Mouse (Mus musculus) limb, embryonic 10.5 days (tissue): ENCODE measurements around the gene Fgfr2. TPM values are rescaled to one million over a fixed set of nuclear protein-coding genes. Genes with fewer than 3 reads are reported as not detected.
"Not testable (repeated sequence)": the region's sequence is repeated elsewhere in the genome, so short reads cannot be mapped to it uniquely, and the experiment has no call there.

ENCODE experiments used
- DNase-seq: peaks from one replicate; pipeline ENCODE4 v3.0.0-alpha.2; 2017; ENCODE audit warnings: low spot score
- H3K27ac ChIP-seq: fragments of 300-500 bp; sonication (generic); 2 replicates; pipeline ENCODE4 v1.5.1; 2016; ENCODE audit warnings: mild to moderate bottlenecking
- H3K27me3 ChIP-seq: fragments of 300-500 bp; sonication (generic); 2 replicates; pipeline ENCODE4 v1.6.1; 2016; ENCODE audit warnings: low read depth, mild to moderate bottlenecking; ENCODE audit not compliant: poor library complexity, severe bottlenecking
- H3K36me3 ChIP-seq: fragments of 300-500 bp; sonication (generic); 2 replicates; pipeline ENCODE4 v1.6.1; 2016; ENCODE audit warnings: mild to moderate bottlenecking, moderate library complexity
- H3K4me1 ChIP-seq: fragments of 300-500 bp; sonication (generic); 2 replicates; pipeline ENCODE4 v1.6.1; 2016
- H3K4me3 ChIP-seq: fragments of 300-500 bp; sonication (generic); 2 replicates; pipeline ENCODE4 v1.5.1; 2016; ENCODE audit warnings: mild to moderate bottlenecking, moderate library complexity
- H3K9me3 ChIP-seq: fragments of 300-500 bp; sonication (generic); replicated peaks from 2 replicates; pipeline ENCODE4 v1.6.1; 2016; ENCODE audit warnings: mild to moderate bottlenecking
- WGBS: fragments of 180-500 bp; shearing (Covaris S2); methylation state at CpG from one replicate; pipeline ENCODE4 v1.1.7; 2016; 5-methylcytosine and 5-hydroxymethylcytosine counted together
- polyA plus RNA-seq: library from polyadenylated mRNA; unstranded; fragments of >200 nt; fragmentation: Nextera tagmentation; extraction: Ambion mirVana; gene quantifications from 2 replicates; pipeline ENCODE4 v1.2.1, GENCODE M21; 2016

Fgfr2 gene
- polyA plus RNA-seq, 1 experiment from 2014 or later, result 64.4 TPM

DNA sequence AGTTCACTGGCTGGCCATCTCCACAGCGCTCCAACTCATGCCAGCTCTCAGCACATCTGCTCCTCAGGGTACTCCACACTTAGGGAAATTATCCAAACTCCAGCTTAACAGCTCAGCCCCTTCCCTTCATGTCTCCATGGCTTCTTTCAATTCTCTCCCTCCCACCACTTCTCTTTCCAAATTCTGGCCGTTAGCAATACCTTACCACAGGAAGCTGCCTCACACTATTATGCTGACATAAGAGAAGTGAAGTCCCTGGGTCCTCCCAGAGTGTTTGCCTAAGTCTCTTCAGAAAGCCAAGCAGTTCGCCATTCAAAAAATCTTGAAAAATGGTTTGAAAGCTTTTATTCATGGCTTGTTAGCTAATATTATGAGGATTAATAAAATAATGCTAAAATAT is 2649.3 kb downstream of the Fgfr2 start:
- no peak for DNase-seq
- H3K36me3 ChIP-seq, result peaks cover under 1% of the 10 kb centered on the region; the same call in 1 of the 2 replicates
- H3K27me3 ChIP-seq, result no peaks in the 10 kb centered on the region
- no peak overlapping the region for H3K4me3 ChIP-seq
- H3K27ac ChIP-seq, result no peak overlapping the region
- H3K4me1 ChIP-seq, result peaks cover 10% of the 10 kb centered on the region; the same call in 1 of the 2 replicates
- 79% methylated on average over 3 of the region's 3 CpGs for WGBS
- H3K9me3 ChIP-seq, result no peaks in the 10 kb centered on the region

DNA sequence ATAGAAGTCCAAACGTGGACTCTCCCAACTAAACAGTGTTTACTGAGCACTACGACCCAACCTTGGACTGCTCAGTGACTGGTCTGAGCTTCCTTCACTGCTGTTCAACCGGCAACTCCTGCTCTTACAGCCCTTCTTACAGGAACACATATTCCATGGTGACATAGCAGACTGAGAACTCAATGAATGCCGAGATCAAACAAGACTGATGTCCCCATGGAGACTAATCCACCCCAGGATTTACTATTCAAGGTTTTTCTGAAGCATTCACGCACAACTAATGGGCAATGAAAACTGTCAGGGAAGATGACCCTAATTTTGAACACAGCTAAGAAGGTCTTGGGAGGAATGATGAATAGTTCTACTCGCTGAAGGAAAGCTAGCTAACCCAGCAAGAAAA is 2650.5 kb downstream of the Fgfr2 start:
- H3K4me3 ChIP-seq, result no peak overlapping the region
- 75% methylated on average over 6 of the region's 6 CpGs for WGBS
- no peak for DNase-seq
- peaks cover 10% of the 10 kb centered on the region; the same call in 1 of the 2 replicates for H3K4me1 ChIP-seq
- H3K27me3 ChIP-seq, result no peaks in the 10 kb centered on the region
- no peak overlapping the region for H3K27ac ChIP-seq
- H3K9me3 ChIP-seq, result no peaks in the 10 kb centered on the region
- no peaks in the 10 kb centered on the region for H3K36me3 ChIP-seq

DNA sequence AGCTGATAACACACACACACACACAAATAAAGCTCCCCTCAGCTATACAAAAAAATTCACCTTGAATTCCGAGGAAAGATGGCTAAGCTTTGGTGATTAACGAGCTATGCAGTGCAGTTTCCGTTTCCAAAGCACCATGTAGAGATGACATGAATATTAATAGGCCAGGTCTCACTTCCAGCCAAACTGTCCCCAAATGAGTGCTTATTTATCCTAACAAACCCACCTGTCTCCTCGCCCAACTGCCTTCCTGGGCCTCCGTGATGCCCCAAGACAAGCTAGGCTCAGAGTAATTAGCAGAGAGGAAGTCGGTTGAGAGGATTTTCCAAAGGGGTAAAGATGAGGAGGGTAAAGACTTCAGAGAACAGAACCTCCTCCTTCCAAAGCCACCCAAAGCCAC is 2652.1 kb downstream of the Fgfr2 start:
- no peak for DNase-seq
- H3K36me3 ChIP-seq, result no peaks in the 10 kb centered on the region
- H3K27ac ChIP-seq, result no peak overlapping the region
- no peaks in the 10 kb centered on the region for H3K9me3 ChIP-seq
- H3K4me3 ChIP-seq, result no peak overlapping the region
- WGBS, result 60% methylated on average over 6 of the region's 6 CpGs
- H3K27me3 ChIP-seq, result no peaks in the 10 kb centered on the region
- H3K4me1 ChIP-seq, result peaks cover 4% of the 10 kb centered on the region; the same call in 1 of the 2 replicates

DNA sequence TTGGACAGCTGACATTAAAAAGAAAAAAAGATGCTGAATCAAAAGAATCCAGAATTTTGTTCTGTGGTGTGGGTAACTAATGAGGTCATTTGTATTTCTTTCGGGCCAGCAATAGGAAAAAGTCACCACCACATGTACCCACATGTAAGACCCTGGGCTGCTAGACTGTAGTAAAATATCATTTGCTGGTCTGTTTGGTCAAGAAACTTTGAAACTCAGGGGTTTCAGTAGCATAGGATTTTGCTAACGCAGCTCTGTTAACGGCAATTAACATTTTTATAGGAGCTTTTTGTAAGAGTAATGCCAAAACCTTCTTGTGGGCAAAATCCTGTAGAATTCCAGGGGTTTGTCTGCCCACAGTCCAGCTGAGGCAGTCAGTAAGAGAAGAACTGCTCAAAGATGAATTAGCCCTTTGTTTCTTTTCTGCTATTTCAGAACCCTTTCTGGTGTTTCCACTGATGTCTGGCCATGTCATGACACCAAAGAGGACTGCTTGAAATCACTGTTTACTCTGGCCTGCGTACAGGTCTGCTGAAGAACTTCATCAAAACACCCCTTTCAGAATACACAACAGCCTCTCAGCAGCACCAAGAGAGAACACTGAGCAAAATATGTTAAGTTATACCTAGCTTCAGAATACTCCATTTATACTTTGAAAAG is 2667.4 kb downstream of the Fgfr2 start:
- H3K36me3 ChIP-seq, result peaks cover 37% of the 10 kb centered on the region
- no peak for DNase-seq
- no peak overlapping the region for H3K27ac ChIP-seq
- 84% methylated on average over 4 of the region's 4 CpGs for WGBS
- no peaks in the 10 kb centered on the region for H3K4me1 ChIP-seq
- H3K27me3 ChIP-seq, result no peaks in the 10 kb centered on the region
- no peaks in the 10 kb centered on the region for H3K9me3 ChIP-seq
- no peak overlapping the region for H3K4me3 ChIP-seq

DNA sequence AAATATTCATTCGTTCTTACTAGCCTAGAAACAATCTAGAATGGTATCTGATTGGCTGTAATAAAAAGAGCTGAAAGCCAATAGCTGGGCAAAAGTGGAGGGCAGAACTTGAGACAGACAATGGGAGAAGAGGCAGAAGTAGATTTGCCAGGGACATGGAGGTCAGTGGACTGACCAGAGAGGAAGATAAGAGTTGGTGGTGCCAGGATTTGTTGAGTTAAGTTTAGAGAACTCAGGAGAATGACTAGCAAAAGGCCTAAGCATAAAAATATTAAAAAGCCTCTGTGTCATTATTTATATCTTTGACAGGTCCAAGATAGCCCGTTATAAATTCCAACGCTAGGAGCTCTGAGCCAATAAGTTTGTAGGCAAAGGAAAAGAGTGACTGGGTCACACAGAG is 2668.9 kb downstream of the Fgfr2 start:
- H3K4me3 ChIP-seq, result no peak overlapping the region
- H3K27me3 ChIP-seq, result no peaks in the 10 kb centered on the region
- peaks cover 41% of the 10 kb centered on the region for H3K36me3 ChIP-seq
- no peaks in the 10 kb centered on the region for H3K4me1 ChIP-seq
- H3K9me3 ChIP-seq, result no peaks in the 10 kb centered on the region
- WGBS, result 92% methylated on average over 3 of the region's 3 CpGs
- no peak overlapping the region for H3K27ac ChIP-seq
- DNase-seq, result no peak

DNA sequence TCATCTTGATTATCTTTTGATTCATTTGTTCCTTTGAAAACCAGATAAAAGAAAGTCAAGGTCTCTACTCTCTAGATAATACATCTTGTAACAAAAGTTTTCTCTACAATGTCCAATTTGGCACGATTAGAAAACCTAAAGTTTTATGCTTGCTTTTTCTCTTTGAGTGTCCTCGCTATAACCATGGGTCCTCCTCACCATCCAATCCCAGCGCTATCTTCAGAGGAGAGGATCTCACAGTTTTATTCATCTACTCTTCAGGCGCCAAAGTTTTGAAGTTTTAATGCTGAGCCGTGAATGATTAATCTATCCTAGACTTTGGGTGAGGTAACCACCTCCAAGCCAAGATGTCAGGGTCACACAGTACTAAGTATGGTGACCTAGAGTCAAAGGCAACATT is 2687.4 kb downstream of the Fgfr2 start:
- DNase-seq, result no peak
- no peak overlapping the region for H3K27ac ChIP-seq
- no peaks in the 10 kb centered on the region for H3K9me3 ChIP-seq
- 93% methylated on average over 5 of the region's 5 CpGs for WGBS
- H3K27me3 ChIP-seq, result no peaks in the 10 kb centered on the region
- H3K4me1 ChIP-seq, result peaks cover 8% of the 10 kb centered on the region
- H3K4me3 ChIP-seq, result no peak overlapping the region
- H3K36me3 ChIP-seq, result no peaks in the 10 kb centered on the region

DNA sequence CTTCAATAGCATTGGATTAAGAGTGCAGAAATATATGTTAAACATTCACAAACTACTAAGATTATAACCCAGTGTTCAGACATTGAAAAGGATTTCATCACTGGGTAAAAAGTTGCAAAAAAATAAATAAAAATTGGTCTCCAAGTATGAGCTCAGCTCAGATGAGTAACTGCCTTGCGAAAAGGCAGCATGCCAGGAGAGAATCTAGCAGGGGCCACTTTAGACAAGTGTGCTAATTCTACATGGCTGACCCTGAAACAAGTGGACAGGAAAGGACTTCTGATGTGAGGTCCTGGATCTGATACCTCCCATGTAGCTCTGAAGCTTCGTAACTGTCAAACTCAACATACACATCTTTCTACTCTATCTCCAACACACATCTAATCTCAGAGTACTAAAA is 2691.0 kb downstream of the Fgfr2 start:
- no peak for DNase-seq
- WGBS, result 93% methylated on average over 2 of the region's 2 CpGs
- H3K4me1 ChIP-seq, result peaks cover 27% of the 10 kb centered on the region
- H3K36me3 ChIP-seq, result no peaks in the 10 kb centered on the region
- H3K9me3 ChIP-seq, result no peaks in the 10 kb centered on the region
- H3K4me3 ChIP-seq, result no peak overlapping the region
- no peaks in the 10 kb centered on the region for H3K27me3 ChIP-seq
- H3K27ac ChIP-seq, result no peak overlapping the region

DNA sequence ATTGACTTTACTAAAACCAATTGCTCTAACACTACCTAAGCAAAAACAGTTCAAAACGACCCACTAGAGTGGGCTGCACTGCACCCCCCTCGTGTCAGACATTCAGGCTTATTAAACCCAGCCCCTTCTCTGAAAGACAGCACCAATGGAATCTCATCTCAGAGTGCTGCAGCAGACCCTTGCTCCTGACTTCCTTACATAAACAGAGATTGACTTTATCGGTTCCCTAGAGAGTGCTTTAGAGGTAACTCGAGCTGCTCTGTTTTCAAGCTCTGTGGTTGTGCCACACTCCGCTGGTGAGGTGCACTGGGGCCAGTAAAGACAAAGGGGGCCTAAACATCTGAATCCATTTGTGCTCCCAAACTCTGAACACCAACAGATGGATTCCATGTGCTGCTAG is 2696.6 kb downstream of the Fgfr2 start:
- no peaks in the 10 kb centered on the region for H3K36me3 ChIP-seq
- DNase-seq, result peak; percentile 63
- peaks cover 51% of the 10 kb centered on the region for H3K4me1 ChIP-seq
- no peaks in the 10 kb centered on the region for H3K27me3 ChIP-seq
- H3K27ac ChIP-seq, result peak overlapping the region; percentile 85
- no peak overlapping the region for H3K4me3 ChIP-seq
- H3K9me3 ChIP-seq, result no peaks in the 10 kb centered on the region
- 3% methylated on average over 5 of the region's 5 CpGs for WGBS

DNA sequence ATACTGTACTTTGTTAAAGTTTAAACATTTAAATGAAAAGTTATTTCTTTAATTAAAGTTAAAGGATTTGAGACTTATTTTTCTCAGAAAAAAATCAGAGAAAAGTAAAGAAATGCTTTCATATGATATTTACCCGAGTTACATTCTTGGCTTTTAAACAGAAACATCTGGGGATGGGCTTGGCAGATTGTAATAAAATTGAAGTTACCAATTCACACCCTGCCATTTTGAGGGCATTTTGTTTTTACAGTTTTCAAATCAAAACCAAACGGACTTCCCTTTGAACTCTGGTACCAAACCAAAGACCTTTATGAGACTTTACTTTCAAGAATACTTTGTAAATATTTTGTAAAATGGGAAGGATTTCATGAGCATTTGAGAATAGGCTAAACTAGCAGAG is 2697.2 kb downstream of the Fgfr2 start:
- Histone ChIP-seq H3K4me1 (peaks cover 45% of the 10 kb centered on the region), H3K4me3 (no peak overlapping the region), H3K27me3 (no peaks in the 10 kb centered on the region), H3K27ac (peak overlapping the region; percentile 85), H3K9me3 (no peaks in the 10 kb centered on the region), H3K36me3 (no peaks in the 10 kb centered on the region)
- 17% methylated on average over 2 of the region's 2 CpGs for WGBS
- DNase-seq, result no peak

DNA sequence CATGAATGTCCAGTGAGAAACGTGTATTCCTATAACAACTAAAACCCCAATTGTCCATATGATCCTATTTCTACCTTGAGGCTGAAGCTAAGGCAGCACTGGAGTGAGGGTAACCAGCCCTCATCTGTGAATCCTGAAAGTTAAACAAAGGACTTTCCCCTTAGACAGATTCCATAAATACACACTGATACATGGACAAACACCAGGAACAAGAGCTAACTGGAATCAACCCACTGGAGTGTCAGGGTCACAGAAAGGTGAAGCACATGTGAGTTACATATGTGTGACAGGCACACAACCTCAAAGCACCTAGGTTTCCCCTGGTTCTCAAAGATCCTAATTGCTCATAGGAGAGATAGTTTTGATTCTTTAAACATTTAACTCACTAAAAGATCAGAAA is 2703.2 kb downstream of the Fgfr2 start:
- Histone ChIP-seq H3K36me3 (0 out of 2 replicates have a peak, but pooled peaks cover 3% of the 10 kb centered on the region), H3K4me3 (no peak overlapping the region)

DNA sequence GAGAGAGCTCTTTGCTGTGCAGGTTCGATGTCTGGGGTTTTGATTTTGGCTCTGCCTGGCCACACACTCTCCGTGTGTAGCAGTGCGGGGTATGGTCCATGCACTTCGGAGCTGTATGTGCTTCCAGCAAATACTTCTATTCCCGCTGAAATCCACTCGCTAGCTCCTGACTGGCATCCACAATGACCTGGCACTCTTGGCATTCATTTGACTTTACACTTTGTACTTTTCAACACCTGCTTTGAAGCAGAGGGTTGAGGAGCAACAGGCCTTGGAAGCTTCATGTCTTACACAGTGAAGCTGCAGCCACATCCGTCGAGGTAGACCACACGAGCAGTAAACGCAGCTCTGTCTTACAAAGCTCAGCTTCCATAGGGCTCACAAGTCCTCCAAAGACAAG is 2715.5 kb downstream of the Fgfr2 start:
- 88% methylated on average over 10 of the region's 10 CpGs for WGBS

More for the DNA sequence above, 2703.2 kb downstream of the Fgfr2 start:
- H3K27ac ChIP-seq, result no peak overlapping the region
- no peak for DNase-seq
- H3K27me3 ChIP-seq, result no peaks in the 10 kb centered on the region
- WGBS, result 83% methylated on average over 1 of the region's 1 CpGs
- H3K4me1 ChIP-seq, result peaks cover 11% of the 10 kb centered on the region; the same call in 1 of the 2 replicates
- no peaks in the 10 kb centered on the region for H3K9me3 ChIP-seq

DNA sequence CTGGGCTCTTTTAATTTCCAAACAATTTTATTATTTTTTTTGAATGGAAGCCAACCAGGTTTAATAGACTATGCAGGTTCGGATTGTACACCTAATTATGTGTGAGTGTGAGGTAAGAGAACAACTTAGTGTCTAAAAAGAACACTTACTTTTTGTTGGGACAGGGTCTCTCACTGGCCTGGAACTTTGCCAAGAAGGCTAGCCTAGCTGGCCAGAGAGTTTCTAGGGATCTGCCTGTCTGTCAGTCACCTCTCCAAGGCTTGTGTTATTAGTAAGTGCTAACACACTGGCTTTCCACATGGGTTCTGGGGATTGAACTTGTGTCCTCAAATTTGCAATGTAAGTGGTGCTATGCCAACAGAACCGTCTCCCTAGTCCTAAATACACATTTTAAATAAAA is 2719.8 kb downstream of the Fgfr2 start:
- no peaks in the 10 kb centered on the region for H3K27me3 ChIP-seq
- 92% methylated on average over 2 of the region's 2 CpGs for WGBS
- DNase-seq, result no peak

More for the DNA sequence above, 2715.5 kb downstream of the Fgfr2 start:
- no peak for DNase-seq
- Histone ChIP-seq H3K4me1 (peaks cover 20% of the 10 kb centered on the region), H3K9me3 (no peaks in the 10 kb centered on the region), H3K27ac (peak overlapping the region; percentile 66), H3K4me3 (no peak overlapping the region), H3K27me3 (no peaks in the 10 kb centered on the region), H3K36me3 (no peaks in the 10 kb centered on the region)

DNA sequence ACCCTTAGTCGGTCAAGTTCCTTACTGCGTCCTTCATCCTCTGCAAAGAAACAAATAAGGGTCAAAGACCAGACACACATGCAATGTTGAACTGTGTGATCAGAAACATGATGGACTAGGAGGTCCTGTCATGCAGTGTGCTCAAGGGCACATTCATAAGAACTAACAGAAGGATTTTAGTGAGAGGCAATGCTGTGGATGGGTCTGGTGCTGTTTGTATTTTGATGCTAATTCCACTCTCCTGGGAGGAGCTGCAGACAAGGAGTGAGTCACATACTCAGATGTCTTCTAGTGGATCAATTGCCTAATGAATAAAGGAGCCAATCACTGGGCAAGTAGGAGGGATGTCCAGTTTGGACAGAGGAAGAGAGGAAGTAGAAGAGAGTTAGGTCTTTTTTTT is 2728.5 kb downstream of the Fgfr2 start:
- no peaks in the 10 kb centered on the region for H3K4me1 ChIP-seq
- peaks cover 8% of the 10 kb centered on the region; the same call in 1 of the 2 replicates for H3K36me3 ChIP-seq
- H3K27me3 ChIP-seq, result no peaks in the 10 kb centered on the region
- no peak overlapping the region for H3K27ac ChIP-seq
- no peaks in the 10 kb centered on the region for H3K9me3 ChIP-seq
- 92% methylated on average over 2 of the region's 2 CpGs for WGBS
- DNase-seq, result no peak
- H3K4me3 ChIP-seq, result no peak overlapping the region

More for the DNA sequence above, 2719.8 kb downstream of the Fgfr2 start:
- Histone ChIP-seq H3K9me3 (no peaks in the 10 kb centered on the region), H3K4me3 (no peak overlapping the region), H3K36me3 (peaks cover 6% of the 10 kb centered on the region), H3K27ac (no peak overlapping the region), H3K4me1 (peaks cover 14% of the 10 kb centered on the region)

DNA sequence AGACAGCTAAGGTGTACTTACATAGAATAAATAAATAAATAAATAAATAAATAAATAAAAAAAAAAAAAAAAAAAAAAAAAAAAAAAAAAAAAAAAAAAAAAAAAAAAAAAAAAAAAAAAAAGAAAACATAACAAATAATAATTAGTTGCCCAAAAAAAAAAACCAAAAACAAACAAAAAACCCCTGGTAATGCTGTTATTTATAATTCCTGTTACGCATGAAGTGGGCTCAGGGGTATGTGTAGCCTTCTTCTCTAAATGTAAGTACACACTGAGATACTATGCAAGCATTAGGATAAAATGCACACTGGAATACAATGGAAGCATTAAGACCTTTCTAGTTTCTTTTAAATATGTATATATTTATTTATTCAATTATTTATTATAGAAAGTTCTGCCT is 2733.1 kb downstream of the Fgfr2 start:
- H3K27me3 ChIP-seq, DNase-seq, H3K4me1 ChIP-seq, H3K4me3 ChIP-seq, H3K9me3 ChIP-seq, H3K27ac ChIP-seq: not testable (repeated sequence)
- WGBS, result 100% methylated on average over 1 of the region's 1 CpGs
- H3K36me3 ChIP-seq, result peaks cover 16% of the 10 kb centered on the region
